Mouse (Mus musculus): ENCODE results near the gene Mak. TPM values are rescaled to one million over a fixed set of nuclear protein-coding genes. Genes with fewer than 3 reads are reported as not detected.
"Not testable (repeated sequence)": the region's sequence is repeated elsewhere in the genome, so short reads cannot be mapped to it uniquely, and the experiment has no call there.

Mak gene
- polyA plus RNA-seq, 1 experiment from 2014 or later, result 0.11 TPM

DNA sequence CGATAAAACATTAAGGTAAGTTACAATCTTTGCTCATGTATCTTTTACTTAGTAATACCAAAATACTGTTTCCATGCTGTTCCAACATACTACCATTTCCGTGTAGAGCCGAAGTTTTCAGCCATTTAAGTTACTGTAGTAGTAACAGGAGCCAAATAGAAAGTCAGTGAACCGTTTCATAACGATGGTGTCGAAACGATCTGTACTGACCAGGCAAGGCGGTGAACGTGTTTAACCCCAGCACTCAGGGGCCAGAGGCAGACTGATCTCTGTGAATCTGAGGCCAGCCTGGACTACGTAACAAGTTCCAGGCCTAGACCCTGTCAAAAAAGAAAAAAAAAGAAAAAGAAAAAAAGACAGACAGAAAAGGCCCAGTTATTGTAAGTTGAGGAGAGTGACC, 71.2 kb downstream of the Mak start:
- H3K36me3 ChIP-seq (ENCODE audit: control insufficient read depth, insufficient read depth, low read length), result peaks cover 22% of the 10 kb centered on the region; the same call in 1 of the 2 replicates
- no peak overlapping the region for H3K4me3 ChIP-seq (ENCODE audit: low read length)
- ATAC-seq, result no peak
- H3K4me2 ChIP-seq (ENCODE audit: low read depth, low read length), result no peak overlapping the region
- WGBS, result 91% methylated on average over 10 of the region's 10 CpGs
- H3K4me1 ChIP-seq (ENCODE audit: control insufficient read depth, insufficient read depth, low read length), result no peaks in the 10 kb centered on the region
- H3K27me3 ChIP-seq (replicated peaks; ENCODE audit: control insufficient read depth, insufficient read depth, low read length), result no peaks in the 10 kb centered on the region
- no peaks in the 10 kb centered on the region for H3K9me3 ChIP-seq (ENCODE audit: control insufficient read depth, low read length)
- H3K27ac ChIP-seq (ENCODE audit: low read length), result no peak overlapping the region
- H3K9ac ChIP-seq (ENCODE audit: low read depth, low read length), result no peak overlapping the region

DNA sequence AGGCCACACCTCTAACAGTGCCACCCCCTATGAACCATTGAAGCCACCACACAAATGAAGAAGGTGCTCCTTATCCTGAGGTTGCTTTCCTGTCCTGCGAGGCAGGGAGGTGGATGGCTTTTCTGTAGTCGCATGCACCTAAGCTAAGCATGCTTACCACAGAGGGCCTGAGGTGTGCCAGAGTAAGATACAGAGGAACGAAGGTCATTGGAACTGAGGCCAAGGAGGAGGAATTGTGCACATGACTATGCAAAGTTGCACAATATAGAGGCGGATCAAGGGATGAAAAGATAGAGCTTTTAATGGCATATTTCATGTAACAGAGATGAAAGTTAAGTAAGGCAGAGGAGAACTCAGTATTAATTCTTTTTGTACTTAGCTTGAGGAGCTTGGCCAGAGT, 73.3 kb downstream of the Mak start:
- Histone ChIP-seq H3K4me3 (ENCODE audit: low read length) (no peak overlapping the region), H3K27ac (ENCODE audit: low read length) (peak overlapping the region; percentile 54), H3K4me1 (ENCODE audit: control insufficient read depth, insufficient read depth, low read length) (peaks cover 6% of the 10 kb centered on the region), H3K4me2 (ENCODE audit: low read depth, low read length) (no peak overlapping the region), H3K9me3 (ENCODE audit: control insufficient read depth, low read length) (no peaks in the 10 kb centered on the region), H3K9ac (ENCODE audit: low read depth, low read length) (no peak overlapping the region), H3K36me3 (ENCODE audit: control insufficient read depth, insufficient read depth, low read length) (peaks cover 17% of the 10 kb centered on the region; the same call in 1 of the 2 replicates), H3K27me3 (replicated peaks; ENCODE audit: control insufficient read depth, insufficient read depth, low read length) (no peaks in the 10 kb centered on the region)
- WGBS, result 85% methylated on average over 4 of the region's 4 CpGs
- peak; percentile 78 for ATAC-seq

DNA sequence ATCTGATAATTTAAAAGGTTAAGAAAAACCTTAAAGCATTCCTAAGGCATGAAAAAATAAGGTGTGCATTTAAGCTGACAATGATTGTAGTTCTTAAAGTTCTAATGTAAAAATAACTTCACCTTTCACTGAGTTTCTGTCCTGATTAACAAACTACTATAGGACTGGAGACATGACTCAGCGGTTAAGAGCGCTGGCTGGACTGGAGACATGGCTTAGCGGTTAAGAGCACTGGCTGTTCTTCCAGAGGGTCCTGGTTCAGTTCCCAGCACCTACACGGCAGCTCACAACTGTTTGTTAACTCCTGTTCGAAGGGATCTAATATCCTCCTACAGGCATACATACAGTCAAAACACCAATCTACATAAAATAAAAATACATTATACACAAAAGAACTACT, 77.5 kb downstream of the Mak start:
- Histone ChIP-seq H3K36me3 (ENCODE audit: control insufficient read depth, insufficient read depth, low read length) (0 out of 2 replicates have a peak, but pooled peaks cover 5% of the 10 kb centered on the region), H3K4me1 (ENCODE audit: control insufficient read depth, insufficient read depth, low read length) (peaks cover 8% of the 10 kb centered on the region), H3K4me2 (ENCODE audit: low read depth, low read length) (peak overlapping the region; percentile 59), H3K27ac (ENCODE audit: low read length) (no peak overlapping the region), H3K4me3 (ENCODE audit: low read length) (0 out of 2 replicates have a peak overlapping the region, but pooled peaks have one; percentile 26), H3K27me3 (replicated peaks; ENCODE audit: control insufficient read depth, insufficient read depth, low read length) (no peaks in the 10 kb centered on the region), H3K9me3 (ENCODE audit: control insufficient read depth, low read length) (no peaks in the 10 kb centered on the region), H3K9ac (ENCODE audit: low read depth, low read length) (no peak overlapping the region)
- WGBS, result 79% methylated on average over 5 of the region's 5 CpGs
- no peak for ATAC-seq

- peak within 1 kb of the TSS; percentile 100 for H3K4me3 ChIP-seq (ENCODE audit: low read length)
- peak within 1 kb of the TSS; percentile 92 for H3K9ac ChIP-seq (ENCODE audit: low read depth, low read length)
- peak; percentile 95 for ATAC-seq
- H3K4me1 ChIP-seq (ENCODE audit: control insufficient read depth, insufficient read depth, low read length), result peaks cover 8% of the 10 kb centered on the region
- 0 out of 2 replicates have a peak, but pooled peaks cover 5% of the 10 kb centered on the region for H3K36me3 ChIP-seq (ENCODE audit: control insufficient read depth, insufficient read depth, low read length)
- under 1% methylated on average over 58 of the region's 58 CpGs for WGBS
- no peaks in the 10 kb centered on the region for H3K9me3 ChIP-seq (ENCODE audit: control insufficient read depth, low read length)
- H3K27me3 ChIP-seq (replicated peaks; ENCODE audit: control insufficient read depth, insufficient read depth, low read length), result no peaks in the 10 kb centered on the region
- H3K4me2 ChIP-seq (ENCODE audit: low read depth, low read length), result peak within 1 kb of the TSS; percentile 86
- peak within 1 kb of the TSS; percentile 100 for H3K27ac ChIP-seq (ENCODE audit: low read length)
Measured at GRCm38 (mm10) chr13:41000926-41001639, 78.4 kb downstream of the Mak start, which contains the start of gene Pak1ip1. Gene Pak1ip1, plus strand, starts transcription at chr13:41001023.

DNA sequence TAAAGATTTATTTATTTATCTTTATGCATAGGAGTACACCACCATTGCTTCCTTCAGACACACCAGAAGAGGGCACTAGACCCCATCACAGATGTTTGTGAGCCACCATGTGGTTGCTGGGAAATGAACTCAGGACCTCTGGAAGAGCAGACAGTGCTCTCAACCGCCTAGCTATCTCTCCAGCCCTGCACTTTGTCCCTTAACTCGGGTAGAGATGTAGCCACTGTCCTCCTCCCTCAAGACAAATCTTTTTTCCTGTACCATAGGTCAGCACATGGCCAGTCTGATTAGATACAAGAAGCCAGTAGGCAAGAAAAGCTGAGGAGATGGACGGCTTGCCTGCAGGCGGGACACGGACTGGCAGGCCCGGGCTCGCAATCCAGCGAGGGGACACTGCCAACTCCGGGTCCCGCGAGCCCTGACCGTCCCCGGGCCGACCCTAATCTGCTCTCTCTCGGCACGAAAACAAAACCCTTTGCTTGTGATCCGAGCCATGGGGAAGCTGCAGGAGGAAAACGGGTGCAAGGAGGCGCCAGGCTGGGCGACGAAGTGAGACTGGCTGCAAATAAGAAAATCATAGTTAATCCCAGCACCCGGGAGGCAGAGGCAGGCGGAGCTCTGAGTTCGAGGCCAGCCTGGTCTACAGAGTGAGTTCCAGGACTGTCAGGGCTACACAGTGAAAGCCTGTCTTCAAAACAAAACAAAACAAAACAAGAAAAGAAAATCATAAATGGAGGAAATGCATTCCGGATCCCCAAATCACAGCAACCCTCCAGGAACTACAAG, 79.2 kb downstream of the Mak start:
- H3K27me3 ChIP-seq (replicated peaks; ENCODE audit: control insufficient read depth, insufficient read depth, low read length), result no peaks in the 10 kb centered on the region
- under 1% methylated on average over 25 of the region's 25 CpGs for WGBS
- peak overlapping the region; percentile 78 for H3K4me2 ChIP-seq (ENCODE audit: low read depth, low read length)
- H3K9me3 ChIP-seq (ENCODE audit: control insufficient read depth, low read length), result no peaks in the 10 kb centered on the region
- H3K9ac ChIP-seq (ENCODE audit: low read depth, low read length), result peak overlapping the region; percentile 92
- ATAC-seq, result peak; percentile 66
- H3K4me1 ChIP-seq (ENCODE audit: control insufficient read depth, insufficient read depth, low read length), result peaks cover 8% of the 10 kb centered on the region
- peak overlapping the region; percentile 100 for H3K4me3 ChIP-seq (ENCODE audit: low read length)
- H3K36me3 ChIP-seq (ENCODE audit: control insufficient read depth, insufficient read depth, low read length), result 0 out of 2 replicates have a peak, but pooled peaks cover 4% of the 10 kb centered on the region
- H3K27ac ChIP-seq (ENCODE audit: low read length), result peak overlapping the region; percentile 100

DNA sequence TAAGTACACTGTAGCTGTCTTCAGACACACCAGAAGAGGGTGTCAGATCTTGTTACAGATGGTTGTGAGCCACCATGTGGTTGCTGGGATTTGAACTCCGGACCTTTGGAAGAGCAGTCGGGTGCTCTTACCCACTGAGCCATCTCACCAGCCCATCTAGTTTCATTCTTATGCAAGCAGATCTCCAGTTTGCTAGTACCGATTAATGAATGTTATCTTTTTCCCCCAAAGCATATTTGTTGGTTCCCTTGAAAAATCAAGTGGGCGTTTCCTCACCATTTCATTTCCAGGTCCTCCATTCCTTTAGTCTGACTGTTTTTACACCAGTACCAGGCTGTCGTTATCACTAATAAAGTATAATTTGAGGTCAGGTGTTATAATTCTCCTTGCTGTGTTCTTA, 81.0 kb downstream of the Mak start:
- H3K27me3 ChIP-seq (replicated peaks; ENCODE audit: control insufficient read depth, insufficient read depth, low read length); H3K4me3 ChIP-seq (ENCODE audit: low read length); H3K27ac ChIP-seq (ENCODE audit: low read length); ATAC-seq; H3K36me3 ChIP-seq (ENCODE audit: control insufficient read depth, insufficient read depth, low read length); H3K9me3 ChIP-seq (ENCODE audit: control insufficient read depth, low read length); H3K4me2 ChIP-seq (ENCODE audit: low read depth, low read length); H3K9ac ChIP-seq (ENCODE audit: low read depth, low read length): not testable (repeated sequence)
- H3K4me1 ChIP-seq (ENCODE audit: control insufficient read depth, insufficient read depth, low read length), result peaks cover 18% of the 10 kb centered on the region
- 86% methylated on average over 5 of the region's 5 CpGs for WGBS

DNA sequence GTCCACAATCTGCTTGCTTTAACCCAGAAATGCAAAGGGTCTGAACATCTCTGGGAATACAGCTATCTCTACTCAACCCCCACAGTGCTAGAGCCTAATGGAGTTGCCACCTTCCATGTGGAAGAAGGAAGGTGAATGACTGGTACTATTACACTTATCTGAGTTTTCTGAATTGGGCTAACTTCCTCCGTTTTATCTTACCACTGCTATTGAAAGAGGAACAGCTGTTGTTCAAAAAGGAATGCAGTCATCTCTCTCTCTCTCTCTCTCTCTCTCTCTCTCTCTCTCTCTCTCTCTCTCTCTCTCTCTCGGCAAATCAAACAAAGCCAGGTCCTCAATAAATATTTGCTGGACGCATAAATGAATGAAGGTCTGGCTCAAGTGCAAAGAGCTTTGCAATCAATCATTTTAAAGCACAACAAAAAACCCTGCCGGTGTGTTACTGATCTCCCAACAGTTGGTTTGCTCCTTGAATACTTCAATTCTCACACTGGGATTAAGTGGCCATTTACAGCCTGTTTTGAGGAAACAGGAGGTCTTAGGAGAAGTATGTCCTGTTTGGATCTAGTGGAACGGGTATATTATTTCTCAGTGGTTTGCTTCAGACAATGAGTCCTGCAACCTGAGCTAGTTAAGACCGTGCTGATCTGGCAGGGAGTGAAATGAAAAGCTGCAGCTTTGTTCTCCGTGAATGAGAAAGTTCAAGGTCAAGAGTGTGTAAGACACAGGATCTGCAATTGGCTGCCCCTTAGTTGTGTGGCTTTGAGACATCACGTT, 84.8 kb downstream of the Mak start:
- H3K27ac ChIP-seq (ENCODE audit: low read length), result peak overlapping the region; percentile 28; the same call in 1 of the 2 replicates
- H3K9ac ChIP-seq (ENCODE audit: low read depth, low read length), result no peak overlapping the region
- H3K9me3 ChIP-seq (ENCODE audit: control insufficient read depth, low read length), result no peaks in the 10 kb centered on the region
- WGBS, result 6% methylated on average over 8 of the region's 8 CpGs
- no peak overlapping the region for H3K4me3 ChIP-seq (ENCODE audit: low read length)
- H3K4me2 ChIP-seq (ENCODE audit: low read depth, low read length), result peak overlapping the region; percentile 15
- H3K27me3 ChIP-seq (replicated peaks; ENCODE audit: control insufficient read depth, insufficient read depth, low read length), result no peaks in the 10 kb centered on the region
- no peaks in the 10 kb centered on the region for H3K36me3 ChIP-seq (ENCODE audit: control insufficient read depth, insufficient read depth, low read length)
- ATAC-seq, result peak; percentile 50; the same call in 1 of the 2 replicates
- peaks cover 10% of the 10 kb centered on the region for H3K4me1 ChIP-seq (ENCODE audit: control insufficient read depth, insufficient read depth, low read length)

DNA sequence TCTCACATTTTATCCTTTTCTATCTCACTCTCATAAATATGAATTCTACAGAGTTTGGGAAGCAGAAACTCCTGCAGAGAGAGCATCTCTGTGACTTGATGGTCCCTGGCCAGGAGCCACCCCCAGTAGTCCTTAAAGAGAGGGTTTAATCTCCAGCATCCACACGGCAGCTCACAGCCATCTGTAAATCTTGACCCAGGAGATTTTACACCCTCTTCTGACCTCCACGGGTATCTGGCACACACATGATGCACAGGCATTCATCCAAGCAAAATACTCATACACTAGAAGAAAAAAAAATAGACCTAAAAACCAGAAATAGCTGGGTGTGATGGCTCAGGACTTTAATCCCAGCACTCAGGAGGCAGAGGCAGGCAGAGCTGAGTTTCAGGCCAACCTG, 91.1 kb downstream of the Mak start:
- no peak for ATAC-seq
- Histone ChIP-seq H3K27me3 (replicated peaks; ENCODE audit: control insufficient read depth, insufficient read depth, low read length) (no peaks in the 10 kb centered on the region), H3K4me3 (ENCODE audit: low read length) (no peak overlapping the region), H3K9ac (ENCODE audit: low read depth, low read length) (no peak overlapping the region), H3K4me1 (ENCODE audit: control insufficient read depth, insufficient read depth, low read length) (no peaks in the 10 kb centered on the region), H3K27ac (ENCODE audit: low read length) (no peak overlapping the region), H3K4me2 (ENCODE audit: low read depth, low read length) (no peak overlapping the region), H3K9me3 (ENCODE audit: control insufficient read depth, low read length) (no peaks in the 10 kb centered on the region), H3K36me3 (ENCODE audit: control insufficient read depth, insufficient read depth, low read length) (no peaks in the 10 kb centered on the region)
- 57% methylated on average over 2 of the region's 2 CpGs for WGBS
